Mouse (Mus musculus) heart, postnatal 25 days (tissue): ENCODE data around the gene Dctpp1. TPM values are rescaled to one million over a fixed set of nuclear protein-coding genes. Genes with fewer than 3 reads are reported as not detected.
A peak's percentile ranks its signal among the peaks of the same experiment; 100 is the strongest.

ENCODE experiments used
- DNase-seq: peaks from one replicate; pipeline ENCODE4 v3.0.0; 2022; ENCODE audit warnings: low spot score
- intact Hi-C: fragments of 180-260 bp; cut with DNase I; formaldehyde crosslinking; loops from one replicate; pipeline ENCODE4 v1.15.1; 2025
- total RNA-seq, 2 experiments: library from RNA; stranded (reverse); gene quantifications; 2 replicates each; pipeline ENCODE4 v1.2.3; 2021

Gene Dctpp1
- total RNA-seq, 2 experiments from 2014 or later: 46.7 to 47.5 TPM

DNA sequence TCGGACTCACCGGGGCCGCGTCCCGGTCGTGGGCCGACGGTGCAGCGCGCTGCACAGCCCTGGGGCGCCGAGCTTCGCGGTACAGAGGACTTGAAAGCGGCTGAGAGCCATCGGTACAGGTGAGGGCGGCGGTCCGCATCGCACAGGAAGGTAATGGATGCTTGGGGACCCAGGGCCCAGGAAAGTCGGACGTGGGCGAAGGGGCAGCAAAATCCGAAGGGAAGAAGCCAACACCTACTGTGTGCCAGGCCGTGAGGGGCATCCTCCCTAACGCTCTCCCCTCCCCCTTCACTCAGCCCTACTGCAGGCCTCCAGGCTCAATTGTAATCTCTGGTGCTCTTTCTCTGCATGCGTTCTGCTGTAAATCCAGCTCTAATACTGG, 27.1 kb downstream of the Dctpp1 start:
- no peak for DNase-seq
- intact Hi-C loops: loop anchor here (2.0 kb wide), 1 partner anchor 19 kb away; no protein-coding TSS in a partner anchor

DNA sequence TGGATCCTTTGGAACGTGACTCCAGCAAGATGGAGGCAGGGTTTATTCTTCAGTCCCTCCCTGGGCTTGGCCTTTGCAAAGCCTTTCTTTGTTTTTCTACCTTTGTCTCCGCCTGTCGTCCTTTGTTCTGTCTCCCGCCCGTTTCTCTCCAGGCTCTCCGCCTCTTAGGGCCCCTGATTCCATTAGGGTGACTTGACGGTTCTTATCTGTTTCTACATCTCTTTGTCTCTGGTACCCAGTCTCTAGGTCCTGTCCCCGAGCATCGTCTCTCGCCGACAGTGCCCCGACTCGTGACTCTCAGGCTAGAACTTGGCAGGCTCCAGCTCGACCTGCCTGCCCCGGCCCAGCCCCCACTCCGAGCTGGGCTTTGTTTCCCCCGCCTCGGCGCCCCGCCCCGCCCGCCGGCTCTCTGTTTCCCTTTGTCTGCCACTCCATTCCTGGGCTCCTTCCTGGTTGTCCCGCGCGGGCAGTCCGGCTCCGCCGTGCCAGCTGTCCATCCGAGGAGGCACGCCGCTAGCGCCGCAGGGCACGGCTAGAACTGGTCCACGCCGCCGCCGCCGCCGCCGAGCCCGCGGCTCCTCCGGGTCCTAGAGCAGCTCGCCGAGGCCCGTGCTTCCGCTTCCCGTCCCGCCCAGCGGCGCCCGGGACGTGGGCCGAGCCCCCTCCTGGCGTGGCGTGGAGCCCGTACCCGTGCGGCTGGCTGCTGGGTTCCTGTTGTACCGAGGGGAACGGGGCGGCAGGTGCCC, 27.7 kb downstream of the Dctpp1 start, which contains the start of the genes Zfp553 and Sept1:
Gene Zfp553 (plus strand): TSS at position 440 of the 746 bp plus-strand sequence.
Gene Sept1 (minus strand): TSS at position 509 of the 746 bp plus-strand sequence.
- intact Hi-C loops: loop anchor here (2.0 kb wide), 1 partner anchor 20 kb away; no protein-coding TSS in a partner anchor
- peak; percentile 72 for DNase-seq

DNA sequence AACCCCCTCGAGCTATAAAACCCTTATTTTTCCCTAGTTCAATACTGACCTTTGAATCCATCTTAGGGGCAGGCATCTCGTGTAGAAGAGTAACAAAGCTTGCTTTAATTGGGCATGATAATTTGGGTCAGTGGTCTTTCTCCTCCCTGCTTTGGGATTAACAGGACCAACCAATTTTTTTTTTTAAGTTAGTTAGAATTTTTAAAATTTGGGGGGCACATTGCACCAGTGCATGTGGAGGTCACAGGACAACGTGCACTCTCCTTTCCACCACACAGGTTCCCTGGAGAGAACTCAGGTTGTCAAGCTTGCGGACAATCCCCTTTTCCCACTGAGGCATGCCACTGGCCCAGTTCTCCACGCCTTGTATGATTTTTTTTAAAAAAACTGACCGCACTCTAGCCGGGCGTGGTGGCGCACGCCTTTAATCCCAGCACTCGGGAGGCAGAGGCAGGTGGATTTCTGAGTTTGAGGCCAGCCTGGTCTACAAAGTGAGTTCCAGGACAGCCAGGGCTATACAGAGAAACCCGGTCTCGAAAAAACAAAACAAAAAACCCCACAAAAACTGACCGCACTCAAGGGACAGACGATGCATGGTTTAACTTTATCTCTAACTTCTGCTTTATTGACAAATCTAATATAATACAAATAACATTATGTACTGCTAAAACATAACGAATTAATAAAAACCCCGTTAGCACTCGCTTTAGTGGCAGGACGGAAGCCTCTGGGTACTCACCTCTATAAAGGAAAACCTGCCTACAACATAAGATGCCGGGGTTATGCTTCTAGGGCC, 28.5 kb downstream of the Dctpp1 start:
- intact Hi-C loops: loop anchor here (2.0 kb wide), 2 partner anchors 17 to 21 kb away; no protein-coding TSS in a partner anchor
- DNase-seq: no peak

DNA sequence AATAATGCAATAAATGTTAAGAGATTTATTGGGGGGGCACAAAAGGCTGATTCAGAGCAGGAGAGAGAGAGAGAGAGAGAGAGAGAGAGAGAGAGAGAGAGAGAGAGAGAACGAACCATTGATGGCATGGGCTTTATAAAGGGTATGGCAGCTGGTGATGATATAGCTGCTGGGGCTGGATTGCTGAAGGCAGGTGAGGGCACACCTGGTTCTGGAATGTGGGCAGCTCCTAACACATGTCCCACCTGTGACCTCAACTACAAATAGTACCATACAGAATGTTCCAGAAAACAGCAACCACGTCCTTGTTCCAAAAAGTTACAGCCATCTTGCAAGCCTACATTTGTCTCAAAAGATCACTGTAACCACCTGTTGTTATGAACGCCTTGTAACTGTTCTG, 29.1 kb downstream of the Dctpp1 start:
- intact Hi-C loops: loop anchor here (2.0 kb wide), 1 partner anchor 17 kb away; no protein-coding TSS in a partner anchor

DNA sequence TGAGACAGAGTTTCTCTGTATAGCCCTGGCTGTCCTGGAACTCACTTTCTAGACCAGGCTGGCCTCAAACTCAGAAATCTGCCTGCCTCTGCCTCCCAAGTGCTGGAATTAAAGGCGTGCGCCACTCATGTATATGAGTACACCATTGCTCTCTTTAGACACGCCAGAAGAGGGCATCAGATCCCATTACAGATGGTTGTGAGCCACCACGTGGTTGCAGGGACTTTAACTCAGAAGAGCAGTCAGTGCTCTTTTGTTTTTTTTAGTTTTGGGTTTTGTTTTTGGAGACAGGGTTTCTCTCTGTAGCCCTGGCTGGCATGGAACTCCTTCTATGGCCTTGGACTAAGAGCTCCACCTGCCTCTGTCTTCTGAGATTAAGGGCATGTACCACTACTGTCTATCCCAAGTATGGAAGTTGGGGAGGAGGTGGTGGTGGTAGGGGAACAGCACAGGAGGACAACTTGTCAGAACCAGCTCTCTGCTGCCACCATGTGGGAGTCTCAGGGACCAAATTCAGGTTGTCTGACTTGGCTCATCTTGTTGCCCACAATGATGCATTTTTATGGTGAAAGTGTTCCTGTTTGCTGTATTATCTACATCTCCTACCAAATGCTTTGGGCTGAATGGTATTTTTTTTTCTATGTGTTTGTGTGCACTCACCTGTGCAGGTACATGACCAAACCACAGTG, 31.8 kb downstream of the Dctpp1 start:
- intact Hi-C loops: loop anchor here (10.0 kb wide), 1 partner anchor 104 kb away; the partner anchor contains the start of gene Qprt
- peak; percentile 32 for DNase-seq

More for the DNA sequence above, 29.1 kb downstream of the Dctpp1 start:
- no peak for DNase-seq

DNA sequence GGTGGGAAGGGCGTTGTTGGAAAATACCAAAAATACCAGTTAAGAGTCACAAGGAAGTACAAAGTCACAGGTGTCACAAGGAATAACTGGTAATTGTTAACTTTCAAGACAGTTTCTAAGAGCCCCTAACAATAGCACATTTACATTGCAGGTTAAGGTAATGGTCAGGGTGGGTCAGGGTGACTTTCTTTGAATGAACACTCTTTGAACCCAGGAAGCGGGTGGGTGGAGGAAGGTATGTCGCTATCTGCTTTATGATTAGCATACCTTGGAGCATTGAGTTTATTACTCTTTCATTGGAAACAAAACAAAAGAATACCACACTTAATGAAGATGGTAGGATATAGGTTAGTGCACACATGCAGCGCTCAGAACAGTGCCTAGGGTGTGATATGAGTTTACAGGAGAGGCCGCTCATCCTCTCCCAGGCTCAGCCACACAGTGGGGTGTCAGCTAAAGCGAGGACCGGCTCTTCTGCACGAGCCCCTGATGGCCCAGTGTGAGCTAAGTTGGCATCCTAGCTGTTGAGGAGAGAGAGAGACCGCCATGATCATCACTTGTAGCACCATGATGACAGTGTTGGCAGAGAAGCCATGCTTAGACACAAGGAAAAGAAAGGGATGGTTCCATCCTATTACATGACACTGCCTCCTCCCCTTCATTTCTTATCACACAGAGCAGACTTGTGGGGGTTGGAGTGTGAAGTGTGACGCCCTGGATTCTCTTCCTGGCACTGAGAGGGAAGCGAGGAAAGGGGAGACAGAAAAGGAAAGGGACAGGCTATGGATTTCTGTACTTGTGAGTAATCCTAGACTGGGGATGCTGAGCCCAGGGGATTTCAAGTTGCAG, 35.1 kb downstream of the Dctpp1 start:
- intact Hi-C loops: loop anchor here (10.0 kb wide), 1 partner anchor 101 kb away; the partner anchor contains the start of gene Qprt
- no peak for DNase-seq

DNA sequence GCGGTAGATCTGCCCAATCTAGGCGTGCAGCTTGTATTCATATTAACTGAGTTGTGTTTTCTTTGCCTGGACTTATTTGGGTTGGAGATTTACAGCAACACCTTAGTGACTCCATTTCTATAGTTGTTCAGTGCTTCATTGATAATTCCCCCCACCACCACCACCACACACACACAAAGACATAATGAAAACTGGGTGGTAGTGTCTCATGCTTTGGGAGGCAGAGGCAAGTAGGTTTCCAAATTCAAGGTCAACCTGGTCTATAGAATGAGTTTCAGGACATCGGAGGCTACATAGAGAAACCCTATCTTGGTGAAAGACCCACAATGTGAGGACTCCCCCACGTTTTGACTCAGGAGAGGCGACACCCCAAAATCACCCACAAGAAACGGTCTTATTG, 35.9 kb downstream of the Dctpp1 start:
- intact Hi-C loops: loop anchor here (10.0 kb wide), 1 partner anchor 100 kb away; the partner anchor contains the start of gene Qprt

DNA sequence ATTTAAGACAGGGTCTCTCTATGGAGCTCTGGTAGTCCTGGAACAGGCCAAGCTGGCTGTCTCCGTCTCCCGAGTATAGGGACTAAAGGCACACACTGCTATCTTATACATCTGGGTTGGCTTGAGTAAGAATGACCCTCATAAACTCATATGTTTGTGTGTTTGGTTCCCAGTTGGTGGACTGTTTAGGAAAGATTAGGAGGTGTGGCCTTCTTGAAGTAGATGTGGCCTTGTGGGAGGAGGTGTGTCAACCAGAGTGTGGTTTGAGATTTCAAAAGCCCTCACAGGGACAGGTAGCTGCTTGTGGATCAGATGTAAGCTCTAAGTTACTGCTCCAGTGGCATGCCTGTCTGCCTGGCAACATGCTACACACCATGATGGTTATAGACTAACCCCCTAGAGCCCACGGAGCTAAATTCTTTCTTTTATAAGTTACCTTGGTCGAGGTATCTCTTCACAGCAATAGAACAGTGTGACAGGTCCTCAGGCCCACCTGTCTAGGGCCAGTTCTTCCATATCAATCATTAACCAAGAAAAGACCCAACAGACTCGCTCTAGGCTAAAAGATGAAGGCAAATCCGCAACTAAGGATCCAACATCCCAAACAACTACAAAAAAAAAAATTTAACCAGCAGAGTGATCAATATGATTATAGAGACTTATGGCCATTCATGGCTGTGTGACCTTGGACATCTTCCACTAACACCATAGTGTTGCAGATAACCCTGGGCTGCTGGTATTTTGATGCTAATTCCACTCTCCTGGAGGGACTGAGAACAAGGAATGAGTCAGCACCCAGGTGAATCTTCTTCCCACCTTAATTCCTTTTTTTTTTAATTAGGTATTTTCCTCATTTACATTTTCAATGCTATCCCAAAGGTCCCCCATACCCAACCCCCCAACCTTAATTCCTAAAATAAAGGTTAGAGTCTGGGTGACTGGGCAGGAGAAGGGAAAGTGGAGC, 36.7 kb downstream of the Dctpp1 start:
- intact Hi-C loops: loop anchor here (10.0 kb wide), 1 partner anchor 99 kb away; the partner anchor contains the start of gene Qprt
- DNase-seq: no peak

More for the DNA sequence above, 35.9 kb downstream of the Dctpp1 start:
- no peak for DNase-seq

DNA sequence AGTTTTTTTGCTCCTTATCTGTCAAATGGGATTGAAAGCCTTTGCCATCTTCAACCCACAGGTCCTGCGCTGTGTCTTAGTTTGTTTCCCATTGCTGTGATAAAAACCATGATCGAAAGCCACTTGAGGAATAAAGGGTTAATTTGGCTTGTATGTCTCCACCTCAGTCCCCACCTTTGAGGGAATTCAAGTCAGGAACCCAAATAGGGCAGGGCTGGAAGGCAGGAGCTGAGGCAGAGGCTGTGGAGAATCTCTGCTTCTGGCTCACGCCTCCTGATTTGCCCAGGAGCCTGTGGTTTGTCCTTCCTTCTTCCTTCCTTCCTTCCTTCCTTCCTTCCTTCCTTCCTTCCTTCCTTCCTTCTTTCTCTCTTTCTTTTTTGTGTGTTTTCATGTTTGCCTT, 37.4 kb downstream of the Dctpp1 start:
- intact Hi-C loops: loop anchor here (10.0 kb wide), 1 partner anchor 98 kb away; the partner anchor contains the start of gene Qprt
- DNase-seq: no peak

DNA sequence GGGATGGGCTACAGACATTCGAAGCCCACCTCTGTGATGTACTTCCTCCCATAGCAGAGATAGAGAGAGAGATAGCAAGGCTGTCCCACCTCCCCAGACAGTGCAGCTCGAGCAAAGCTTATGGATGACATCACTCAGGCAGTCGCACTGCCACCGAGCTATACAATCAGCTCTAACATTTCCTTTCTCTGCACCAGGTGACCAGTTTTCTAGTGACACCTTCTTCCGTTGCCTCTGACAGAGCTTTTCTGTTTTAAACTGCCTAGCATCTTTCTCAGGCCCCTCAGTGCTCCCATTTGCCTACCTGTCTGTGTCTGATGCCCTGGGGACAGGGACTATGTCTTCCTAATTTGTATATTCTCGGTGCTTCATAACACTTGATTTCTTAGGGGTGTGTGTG, 40.1 kb downstream of the Dctpp1 start:
- no peak for DNase-seq
- intact Hi-C loops: loop anchor here (10.0 kb wide), 1 partner anchor 96 kb away; the partner anchor contains the start of gene Qprt

DNA sequence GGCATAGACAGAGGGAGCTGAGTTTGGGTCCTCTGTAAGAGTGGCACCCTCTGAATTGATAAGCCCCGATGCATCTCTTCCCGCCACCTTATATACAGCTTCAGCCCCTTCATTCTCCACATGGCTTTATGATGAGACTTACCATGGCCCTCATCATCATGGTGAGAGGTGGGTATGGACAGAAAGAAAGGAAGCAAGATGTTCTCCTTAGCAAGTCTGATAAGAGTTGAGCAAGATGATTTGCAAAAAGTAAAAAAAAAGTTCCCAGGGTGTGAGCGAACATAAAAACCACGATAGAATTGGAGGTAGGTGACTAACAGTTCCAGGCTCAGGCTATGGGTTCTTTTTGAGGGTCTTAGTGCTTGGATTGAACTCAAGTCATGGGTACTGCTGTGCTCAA, 41.8 kb downstream of the Dctpp1 start:
- DNase-seq: no peak
- intact Hi-C loops: no loop called here

DNA sequence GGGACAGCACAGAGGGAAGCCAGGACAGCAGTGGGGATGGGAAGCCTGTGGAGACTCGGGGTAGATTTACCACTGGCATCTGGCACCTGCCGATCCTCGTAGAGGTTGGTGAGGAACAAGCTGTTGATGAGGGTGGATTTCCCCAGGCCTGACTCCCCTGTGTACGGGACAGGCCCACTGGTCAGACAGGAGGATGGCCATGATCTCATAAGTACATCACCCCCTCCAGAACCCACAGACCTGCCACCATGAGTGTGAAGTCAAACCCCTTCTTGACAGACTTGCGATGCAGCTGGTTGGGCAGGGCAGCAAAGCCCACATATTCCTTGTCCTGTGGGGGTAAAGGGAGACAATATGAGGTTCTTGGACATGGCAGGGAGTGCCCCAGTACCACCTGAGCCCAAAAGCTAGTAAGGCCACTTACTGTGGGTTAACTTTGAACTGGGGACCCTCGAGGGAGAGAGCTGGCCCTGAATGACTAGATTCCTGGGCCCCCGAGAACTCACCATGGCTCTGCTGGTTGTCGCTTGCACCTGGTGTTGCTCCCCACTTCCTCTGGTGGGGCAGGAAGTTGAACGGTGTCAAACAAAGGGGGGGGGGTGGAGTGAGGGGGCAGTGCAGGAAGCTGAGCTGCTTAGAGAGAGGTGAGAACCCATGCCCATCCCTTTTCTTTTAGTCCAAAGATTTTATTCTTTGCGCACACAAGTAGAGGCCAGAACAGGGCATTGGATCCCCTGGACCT, 42.4 kb downstream of the Dctpp1 start:
- intact Hi-C loops: no loop called here

DNA sequence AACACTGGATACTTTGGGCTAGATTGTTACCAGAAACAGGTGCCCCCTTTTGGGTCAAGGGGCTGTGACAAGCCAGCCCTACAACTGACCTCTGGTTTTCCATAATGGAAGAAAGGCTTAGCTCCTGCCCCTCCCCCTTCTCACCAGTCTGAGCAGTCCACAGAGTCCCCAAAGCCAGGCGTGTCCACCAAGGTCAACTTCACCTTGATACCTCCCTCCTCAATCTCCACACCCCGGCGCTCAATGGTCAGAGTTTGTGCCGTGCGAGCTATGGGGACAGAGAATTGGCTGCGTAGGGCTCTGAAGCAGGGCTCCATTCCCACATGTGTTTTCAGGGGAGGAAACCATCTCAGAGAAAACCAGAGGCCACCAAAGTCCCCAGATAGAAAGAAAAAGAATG, 43.0 kb downstream of the Dctpp1 start:
- DNase-seq: no peak
- intact Hi-C loops: no loop called here

More for the DNA sequence above, 42.4 kb downstream of the Dctpp1 start:
- DNase-seq: no peak

DNA sequence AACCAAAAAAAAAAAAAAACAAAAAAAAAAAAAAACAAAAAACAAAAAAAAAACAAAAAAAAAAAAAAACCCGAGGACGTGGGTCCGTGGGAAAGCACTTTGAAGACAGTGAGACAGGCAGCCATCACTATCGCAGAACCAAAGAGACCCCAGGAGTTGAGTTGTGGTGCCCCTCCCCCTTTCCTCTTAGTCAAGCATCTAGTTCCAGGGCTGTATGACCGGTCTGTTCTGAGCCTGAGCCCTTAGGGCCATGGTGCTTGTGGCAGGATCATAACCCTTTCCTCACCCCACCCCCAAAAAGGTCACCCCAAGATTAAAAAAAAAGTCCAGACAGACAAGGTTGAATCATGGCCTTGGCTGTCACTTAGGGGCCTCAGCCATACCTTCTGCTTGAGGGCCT, 44.2 kb downstream of the Dctpp1 start:
- intact Hi-C loops: no loop called here
- no peak for DNase-seq

DNA sequence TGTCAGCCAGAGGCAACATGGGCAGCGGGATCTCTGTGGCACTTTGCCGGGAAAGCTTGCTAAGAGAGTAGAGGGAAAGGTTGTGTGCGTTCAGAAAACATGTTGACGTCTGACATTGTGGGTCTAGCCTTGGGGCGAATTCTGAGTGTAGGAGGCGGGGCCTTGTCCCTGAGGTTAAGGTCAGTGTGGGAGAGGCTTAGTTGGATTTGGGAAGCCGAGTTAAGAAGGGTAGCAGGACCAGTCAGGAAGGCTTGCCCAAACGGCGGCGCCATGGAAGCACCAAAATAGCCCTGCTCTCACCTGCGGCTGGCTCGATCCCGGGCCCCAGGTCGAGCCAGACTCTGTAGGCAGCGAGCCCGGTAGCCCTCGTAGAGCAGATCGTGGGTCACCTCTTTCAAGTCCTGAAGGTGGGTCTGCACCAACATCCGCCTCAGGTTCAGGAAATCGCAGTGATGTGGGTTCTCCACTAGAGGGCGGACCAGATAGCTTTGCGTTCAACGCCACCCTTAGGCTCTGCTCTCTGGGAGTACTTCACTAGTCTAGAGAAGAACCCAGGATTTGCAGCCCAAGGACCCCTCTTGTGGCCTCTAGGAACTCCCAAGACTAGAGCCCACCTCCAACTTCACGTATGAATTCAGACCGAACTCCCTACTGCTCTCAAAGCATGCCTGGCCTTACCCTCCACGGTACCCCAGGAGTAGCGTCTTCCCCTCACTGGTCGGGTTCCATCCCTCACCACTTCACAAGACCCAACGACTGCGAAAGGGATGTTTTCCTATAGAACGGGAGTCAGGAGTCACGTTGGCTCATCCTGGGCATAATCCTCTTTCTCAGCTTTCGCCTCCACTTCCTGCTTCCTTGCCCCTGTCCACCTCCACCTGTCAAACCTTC, 45.3 kb downstream of the Dctpp1 start:
- intact Hi-C loops: loop anchor here (2.0 kb wide), 1 partner anchor 16 kb away; no protein-coding TSS in a partner anchor

DNA sequence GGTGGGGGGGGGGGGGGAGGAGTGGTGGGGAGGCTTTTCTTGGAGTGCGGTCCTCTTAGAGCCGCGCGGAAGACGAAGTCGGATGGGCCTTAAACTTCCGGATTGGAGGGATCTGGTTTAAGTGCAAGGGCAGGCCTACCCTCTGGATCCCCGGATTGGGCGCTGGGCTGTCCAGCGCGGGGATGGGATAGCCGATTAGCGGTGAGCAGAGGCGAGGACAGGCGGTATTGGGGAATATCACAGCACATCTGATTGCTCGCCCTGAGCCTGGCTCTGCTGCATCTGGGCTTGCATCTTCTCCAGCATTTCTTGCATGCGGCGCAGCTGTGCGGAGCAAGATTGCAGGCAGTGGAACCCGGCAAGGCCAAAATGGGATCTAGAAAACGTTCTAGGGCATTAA, 46.0 kb downstream of the Dctpp1 start:
- no peak for DNase-seq
- intact Hi-C loops: loop anchor here (2.0 kb wide), 1 partner anchor 16 kb away; no protein-coding TSS in a partner anchor

More for the DNA sequence above, 45.3 kb downstream of the Dctpp1 start:
- DNase-seq: peak; percentile 26
